Mouse (Mus musculus): ENCODE results near the gene Ifnar2.
"Not testable (repeated sequence)": the region's sequence is repeated elsewhere in the genome, so short reads cannot be mapped to it uniquely, and the experiment has no call there.

Ifnar2 gene

DNA sequence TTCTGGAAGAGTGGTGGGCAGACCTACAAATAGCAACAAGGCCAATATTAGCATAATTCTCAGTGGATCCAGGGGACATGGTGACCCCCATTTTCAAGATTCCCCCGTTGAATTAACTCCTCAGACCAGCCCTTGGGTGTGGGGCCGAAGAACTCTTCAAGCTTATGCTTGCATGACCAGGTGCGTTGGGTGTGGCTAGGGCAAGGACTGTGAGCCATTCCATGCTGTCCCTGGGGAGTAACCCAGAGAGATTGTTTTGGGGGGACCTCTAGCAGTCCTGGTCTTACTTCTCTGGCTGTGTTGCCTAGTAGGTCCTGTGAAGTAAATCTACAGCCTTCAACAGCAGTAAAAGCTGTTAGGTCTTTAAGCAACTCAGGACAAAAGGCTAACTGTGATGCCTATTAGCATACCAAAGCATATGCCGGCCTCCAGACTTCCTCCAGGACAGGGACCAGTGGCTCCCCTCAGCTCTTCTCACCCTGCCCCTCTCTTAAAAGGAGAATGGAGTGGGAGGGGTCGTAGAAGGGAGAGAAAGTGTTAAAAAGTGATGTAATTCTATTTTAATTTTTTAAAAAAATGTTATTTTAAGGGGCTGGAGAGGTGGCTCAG, 60.2 kb downstream of the Ifnar2 start:
- no peak for DNase-seq

DNA sequence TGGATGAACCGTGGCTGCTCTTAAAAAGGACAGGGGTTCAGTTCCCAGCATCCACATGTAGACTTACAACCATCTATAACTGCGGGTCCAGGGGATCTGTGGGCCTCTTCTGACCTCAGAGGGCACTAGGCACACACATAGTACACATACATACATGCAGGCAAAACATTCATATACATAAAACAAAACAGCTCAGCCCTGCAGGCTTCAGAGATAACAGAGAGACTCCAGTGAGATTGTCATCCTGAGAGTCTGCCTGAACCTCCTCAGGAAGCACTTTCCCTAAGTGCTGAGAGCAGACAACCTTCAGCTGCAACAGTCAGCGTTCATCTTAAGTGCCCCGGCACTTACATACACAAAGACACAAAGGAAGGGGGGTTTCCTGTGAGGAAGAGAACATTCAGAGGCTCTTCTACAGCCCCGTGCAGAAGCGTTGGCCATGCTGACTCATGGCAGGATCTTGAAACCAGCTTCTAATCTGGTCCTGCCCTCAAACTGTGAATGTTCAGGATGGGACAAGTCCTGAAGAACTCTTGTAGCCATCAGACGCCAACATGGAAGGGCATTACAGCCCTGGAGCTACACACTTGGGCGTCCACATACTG, 60.8 kb downstream of the Ifnar2 start:
- DNase-seq: no peak

DNA sequence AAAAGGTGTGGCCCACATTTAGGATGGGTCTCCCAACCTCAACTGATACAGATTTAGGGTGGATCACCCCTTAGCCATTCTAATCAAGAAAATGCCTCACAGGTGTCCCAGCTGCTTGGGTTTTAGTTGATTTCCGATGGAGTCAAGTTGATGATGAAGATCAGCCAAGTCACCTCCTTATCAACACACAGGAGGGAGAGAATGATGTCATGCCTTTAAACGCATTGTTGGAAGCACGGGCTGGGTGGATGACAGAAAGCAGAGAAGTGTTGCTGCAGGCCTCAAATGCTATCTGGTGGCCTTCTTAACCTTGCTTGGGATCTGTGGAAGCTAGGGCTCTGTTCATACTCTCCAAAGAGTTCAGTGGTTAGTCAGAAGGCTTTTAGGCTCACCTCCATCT, 61.5 kb downstream of the Ifnar2 start:
- DNase-seq: no peak

DNA sequence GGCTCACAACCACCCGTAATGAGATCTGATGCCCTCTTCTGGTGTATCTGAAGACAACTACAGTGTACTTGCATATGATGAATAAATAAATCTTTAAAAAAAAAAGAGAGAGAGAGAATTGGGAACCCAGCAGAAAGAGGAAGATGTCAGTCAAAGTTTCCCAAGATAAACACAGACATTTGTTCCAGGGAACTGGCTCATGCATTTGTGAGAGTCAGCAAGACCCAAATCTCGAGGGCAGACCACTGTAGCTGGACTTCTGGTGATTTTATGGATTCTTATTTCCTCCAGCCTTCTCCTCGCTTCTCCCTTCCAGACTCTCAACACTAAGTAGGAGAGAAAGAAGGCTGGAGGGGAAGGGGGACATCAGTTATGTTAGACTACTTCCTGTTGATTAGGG, 65.5 kb downstream of the Ifnar2 start:
- no peak for DNase-seq

DNA sequence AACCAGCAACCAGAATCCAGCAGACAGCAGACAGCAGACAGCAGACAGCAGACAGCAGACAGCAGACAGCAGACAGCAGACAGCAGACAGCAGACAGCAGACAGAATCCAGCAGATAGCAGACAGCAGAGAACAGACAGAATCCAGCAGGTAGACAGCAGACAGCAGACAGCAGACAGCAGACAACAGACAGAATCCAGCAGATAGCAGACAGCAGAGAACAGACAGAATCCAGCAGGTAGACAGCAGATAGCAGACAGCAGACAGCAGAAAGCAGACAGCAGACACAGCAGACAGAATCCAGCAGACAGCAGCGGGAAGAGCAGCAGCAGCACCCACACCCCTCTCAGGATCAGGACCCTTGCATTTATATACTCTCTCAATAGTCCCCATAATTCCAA, 66.0 kb downstream of the Ifnar2 start:
- not testable (repeated sequence) for DNase-seq

DNA sequence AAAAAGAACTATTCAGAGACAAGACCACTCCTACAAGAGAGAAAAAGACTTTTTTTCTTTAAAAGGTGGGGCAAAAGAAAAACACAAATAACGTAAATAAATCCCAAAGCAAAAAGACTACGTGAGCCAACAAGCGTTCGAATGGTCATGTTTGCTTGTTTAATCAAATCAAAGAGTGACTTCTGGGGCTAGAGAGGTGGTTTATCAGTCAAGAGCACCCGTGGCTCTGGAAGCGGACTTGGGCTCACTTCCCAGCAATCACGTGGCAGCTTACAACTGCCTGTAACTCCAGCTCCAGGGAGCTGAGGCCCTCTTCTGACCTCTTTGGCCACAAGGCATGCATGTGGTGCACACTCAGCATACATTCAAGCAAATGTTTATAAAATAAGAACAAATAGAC, 68.8 kb downstream of the Ifnar2 start:
- DNase-seq: no peak

DNA sequence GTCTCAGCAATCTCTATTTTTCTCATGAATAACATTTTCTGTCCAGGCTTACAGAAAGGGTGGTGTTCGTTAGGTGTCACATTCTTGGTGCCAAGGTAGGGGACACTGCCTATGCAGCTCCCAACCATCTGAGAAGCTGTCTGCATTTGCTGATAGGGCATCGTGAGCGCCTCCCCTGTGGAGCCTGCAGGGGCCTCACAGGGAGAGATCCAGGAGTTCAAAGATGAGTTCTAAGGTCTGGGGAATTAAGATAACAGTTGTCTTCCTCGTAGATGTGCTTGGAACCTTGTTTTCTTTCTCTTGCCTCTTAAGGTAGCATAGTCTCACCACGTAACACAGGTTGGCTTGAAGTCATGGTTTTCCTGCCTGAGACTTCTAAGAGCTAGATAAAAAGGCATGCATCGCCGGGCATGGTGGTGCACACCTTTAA, 69.2 kb downstream of the Ifnar2 start:
- no peak for DNase-seq

DNA sequence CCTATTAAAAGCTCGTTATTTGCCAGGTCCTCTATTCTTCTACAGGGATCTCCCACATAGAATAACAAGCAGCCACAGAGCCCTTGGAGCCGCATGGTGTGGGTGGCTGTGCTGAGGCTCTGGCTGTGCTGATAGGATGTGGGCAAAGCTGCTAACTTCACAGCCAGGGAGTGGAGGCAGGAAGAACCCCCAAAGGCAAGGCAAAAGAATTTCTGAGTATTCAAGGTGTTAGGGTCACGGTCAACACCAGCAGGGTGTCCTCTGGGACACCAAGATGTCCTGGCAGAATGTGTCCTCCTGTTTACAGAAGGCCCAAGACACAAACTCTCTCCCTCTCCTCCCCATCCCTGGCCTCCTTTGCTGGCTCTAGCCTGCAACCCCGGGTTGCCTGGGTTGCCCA, 69.9 kb downstream of the Ifnar2 start:
- no peak for DNase-seq

DNA sequence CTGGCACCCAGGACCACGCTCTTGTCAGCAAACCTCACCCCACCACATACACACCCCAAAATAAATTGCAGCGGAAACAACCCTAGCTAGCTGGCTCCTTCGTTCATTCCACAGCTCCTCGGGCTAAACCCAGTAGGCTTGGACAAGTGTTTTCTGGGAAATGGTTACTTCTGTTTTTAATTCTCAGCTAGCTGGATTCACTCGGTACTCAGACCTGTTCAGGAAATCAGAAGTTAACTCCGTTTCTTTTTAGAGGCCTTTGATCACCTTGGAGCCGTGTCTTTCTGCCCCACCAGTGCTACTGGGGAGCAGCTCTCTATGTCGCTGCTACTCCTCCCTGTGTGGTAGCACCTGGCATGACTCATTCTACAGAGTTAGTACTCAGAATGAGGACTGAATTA, 70.6 kb downstream of the Ifnar2 start:
- DNase-seq: no peak

DNA sequence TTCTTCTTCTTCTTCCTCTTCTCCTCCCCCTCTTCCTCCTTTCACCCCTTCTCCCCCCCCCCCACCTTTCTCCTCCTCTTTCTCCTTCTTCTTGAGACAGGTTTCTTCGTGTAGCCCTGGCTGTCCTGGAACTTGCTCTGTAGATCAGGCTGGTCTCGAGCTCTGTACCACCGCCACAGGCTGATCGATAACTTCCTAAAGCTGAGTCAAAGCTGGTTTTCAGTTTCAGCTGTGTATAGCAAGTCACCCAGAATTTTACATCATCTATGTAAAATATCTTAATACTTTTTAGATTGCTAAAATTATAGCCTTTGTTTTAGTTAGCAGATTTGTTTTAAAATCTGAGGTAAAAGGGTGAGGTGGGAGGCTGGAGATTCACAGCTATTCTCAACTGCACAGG, 72.3 kb downstream of the Ifnar2 start:
- no peak for DNase-seq

DNA sequence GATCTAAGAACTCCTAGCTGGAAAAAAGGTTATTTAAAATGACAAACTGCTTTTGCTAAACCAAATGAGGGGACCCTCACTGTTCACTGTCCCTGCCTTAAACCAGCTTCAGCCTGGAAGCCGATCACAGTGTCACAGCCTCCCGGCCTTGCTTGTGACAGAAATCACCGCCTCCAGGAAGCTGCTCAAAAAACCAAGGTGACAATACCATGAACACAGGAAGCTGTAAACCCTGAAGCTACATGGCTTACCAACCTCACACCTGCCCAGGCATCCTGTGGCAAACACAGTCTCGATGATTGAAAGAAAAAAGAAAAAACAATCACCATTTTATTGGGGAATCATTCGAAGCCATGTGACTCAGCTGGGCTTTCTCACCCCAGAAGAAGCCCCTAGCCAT, 73.0 kb downstream of the Ifnar2 start:
- no peak for DNase-seq

DNA sequence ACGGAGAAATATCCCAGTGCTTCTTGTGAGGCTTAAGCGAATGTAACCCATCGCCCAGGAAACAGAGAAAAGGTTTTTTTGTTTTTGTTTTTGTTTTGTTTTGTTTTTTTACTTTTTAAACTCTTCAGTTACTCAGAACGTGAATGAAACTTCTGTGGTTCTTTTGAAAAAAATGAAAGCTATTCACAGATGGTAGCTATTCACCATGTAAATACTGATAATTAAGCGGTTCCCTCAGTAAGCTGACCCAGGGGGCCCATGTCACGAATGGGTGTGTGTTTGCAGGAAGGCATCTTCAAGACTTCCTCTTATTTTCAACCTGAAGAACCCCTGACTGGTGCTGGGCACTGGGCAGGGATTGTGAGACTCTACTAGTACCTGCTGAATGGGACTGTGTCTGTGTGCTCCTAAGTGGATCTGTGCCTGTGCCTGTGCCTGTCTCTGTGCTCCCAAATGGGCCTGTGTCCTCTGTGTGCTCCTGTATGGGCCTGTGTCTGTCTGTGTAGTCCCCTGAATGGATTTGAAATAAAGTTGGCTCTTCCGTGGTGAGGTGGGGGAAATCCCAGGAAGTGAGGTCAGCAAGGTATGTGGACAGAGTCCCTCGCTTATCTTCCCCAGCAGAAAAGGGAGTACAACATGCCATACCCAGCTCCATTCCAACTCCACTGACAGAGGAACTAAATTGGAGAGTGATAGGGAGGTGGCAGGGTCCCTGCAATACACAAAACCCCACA, 74.4 kb downstream of the Ifnar2 start:
- DNase-seq: no peak

DNA sequence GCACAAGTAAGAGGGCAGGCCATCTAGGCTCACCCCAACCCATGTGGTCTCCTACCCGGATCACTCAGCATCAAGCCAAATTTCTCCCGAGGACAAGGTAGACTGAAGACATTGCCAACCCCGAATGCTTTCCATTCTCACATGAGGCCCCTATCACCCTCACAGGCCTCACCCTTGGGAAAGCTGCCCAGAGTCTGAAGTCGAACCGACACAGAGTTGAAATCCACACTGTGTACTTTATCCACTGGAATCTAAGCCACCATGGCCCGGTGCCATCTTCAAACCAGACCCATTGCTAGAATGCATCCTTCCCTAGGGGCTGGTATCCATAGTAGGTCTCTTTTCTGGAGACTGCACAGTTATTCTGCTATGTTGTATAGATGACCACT, 74.9 kb downstream of the Ifnar2 start:
- no peak for DNase-seq

DNA sequence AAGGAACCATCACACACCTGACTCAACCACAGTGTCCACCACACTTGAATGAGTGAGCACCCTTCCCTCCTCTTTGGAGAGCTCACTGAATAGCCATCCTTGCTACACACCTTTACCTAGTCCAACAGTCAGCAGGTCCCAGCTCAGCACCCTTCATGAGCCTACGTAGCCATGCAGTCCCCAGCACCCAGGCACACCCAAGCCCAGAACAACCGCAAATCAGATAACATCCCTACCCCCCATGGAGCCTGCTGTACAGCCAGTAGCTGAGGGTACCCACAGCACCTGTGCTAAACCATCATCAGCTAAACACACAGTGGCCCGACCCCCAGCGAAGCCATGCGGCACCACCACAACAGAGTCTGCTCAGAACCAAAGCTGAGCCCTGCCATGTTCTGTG, 75.5 kb downstream of the Ifnar2 start:
- DNase-seq: no peak

DNA sequence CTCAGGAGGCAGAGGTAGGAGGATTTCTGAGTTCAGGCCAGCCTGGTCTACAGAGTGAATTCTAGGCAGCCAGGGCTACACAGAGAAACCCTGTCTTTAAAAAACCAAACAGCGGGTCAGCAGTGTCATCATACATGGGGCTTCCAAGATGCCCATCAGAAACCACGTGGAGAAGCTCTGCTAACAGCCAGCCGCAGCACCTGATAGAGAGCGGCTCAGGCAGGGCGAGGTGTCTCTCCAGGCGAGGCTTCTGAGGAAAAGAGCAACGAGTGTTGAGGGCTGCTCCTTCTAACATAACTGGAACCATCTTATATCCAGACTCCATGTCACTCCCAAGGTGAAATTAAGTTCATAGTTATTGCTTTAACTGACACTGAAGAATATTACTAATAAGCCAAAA, 76.3 kb downstream of the Ifnar2 start:
- DNase-seq: no peak

DNA sequence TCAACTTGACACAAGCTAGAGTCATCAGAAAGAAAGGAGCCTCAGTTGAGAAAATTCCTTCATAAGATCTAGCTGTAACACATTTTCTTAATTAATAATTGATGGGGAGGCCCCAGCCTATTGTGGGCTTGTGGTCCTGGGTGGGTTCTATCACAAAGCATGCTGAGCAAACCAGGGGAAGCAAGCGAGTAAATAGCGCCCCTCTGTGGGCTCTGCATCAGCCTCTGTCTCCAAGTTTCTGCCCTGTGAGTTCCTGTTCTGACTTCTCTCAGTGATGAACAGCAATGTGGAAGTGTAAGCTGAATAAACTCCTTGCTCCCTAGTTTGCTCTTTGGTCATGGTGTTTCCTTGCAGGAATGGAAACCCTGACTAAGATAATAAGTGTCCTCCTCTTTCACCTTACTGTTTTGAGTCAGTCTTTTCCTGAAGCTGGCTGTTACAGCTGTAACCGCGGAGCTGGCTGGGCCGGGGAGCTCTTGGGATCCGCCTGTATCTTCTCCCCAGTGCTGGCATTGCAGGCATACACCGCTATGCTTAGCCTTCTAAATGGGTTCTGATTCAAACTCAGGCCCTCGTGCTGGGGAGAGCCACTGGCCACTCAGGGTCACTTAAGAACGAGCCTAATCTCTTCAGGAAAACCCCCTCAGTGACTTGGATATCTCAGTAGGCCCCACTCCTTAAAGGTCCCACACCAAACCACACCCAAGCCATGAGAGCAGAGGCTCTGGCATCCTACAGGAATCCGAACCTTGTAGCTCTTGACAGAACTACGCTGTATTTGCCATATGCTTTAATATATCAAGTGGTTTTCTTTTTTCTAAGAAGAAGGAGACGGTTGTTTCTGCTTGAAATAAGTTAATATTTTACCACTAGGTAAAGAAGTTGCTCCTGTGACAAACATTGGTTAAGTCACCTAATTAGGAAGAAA, 77.8 kb downstream of the Ifnar2 start:
- no peak for DNase-seq

DNA sequence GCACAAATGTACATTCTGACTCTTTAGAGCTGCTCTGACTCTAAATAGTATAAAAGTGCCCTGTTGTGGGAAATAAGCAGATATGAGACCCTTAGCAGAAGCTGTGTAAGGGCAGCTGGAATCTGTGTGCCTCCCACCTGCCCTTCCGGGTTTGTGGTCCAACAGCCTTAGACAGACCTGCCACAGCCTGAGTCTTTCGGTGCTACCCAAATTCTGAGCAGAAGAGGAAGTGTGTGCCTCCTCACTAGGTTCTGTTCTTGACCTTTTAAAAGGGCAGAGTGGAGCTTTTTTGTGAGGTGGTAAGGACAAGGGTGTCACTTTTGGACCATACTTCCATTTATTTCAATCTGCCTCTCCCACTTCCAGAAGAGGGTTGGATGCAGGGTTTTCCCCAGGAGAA, 79.4 kb downstream of the Ifnar2 start:
- DNase-seq: no peak

DNA sequence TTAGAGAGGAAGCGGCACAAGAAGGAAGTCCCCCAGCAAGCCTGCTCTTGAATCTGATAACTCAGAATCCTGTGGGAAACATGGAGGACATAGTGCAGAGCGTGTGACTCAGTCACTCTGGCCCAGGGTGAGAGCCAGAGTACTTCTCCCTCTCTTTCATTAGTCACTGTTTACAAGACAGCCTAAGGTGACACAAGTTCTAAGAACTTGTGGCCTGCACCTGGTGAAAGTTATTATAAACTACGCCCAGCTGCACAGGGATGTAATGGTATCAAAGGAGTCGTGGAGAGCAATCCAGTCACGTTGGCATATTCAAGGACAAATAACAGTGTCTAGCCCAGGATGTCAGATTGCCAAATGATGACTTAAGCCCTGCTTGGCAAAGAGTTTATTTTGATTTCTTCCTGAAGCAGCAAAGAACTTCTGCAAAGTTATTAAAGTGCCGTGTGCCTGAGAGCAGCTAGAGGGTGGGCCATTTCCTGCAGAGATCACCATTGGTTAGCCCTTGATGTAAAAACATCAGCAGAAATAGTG, 79.8 kb downstream of the Ifnar2 start:
- no peak for DNase-seq

Measured in embryo, embryonic 11 days (tissue).